Mouse (Mus musculus): ENCODE data around the gene Cnn2. TPM values are rescaled to one million over a fixed set of nuclear protein-coding genes. Genes with fewer than 3 reads are reported as not detected.

The Cnn2 gene
- total RNA-seq, 2 experiments from 2014 or later: 40.9 to 48.7 TPM

DNA sequence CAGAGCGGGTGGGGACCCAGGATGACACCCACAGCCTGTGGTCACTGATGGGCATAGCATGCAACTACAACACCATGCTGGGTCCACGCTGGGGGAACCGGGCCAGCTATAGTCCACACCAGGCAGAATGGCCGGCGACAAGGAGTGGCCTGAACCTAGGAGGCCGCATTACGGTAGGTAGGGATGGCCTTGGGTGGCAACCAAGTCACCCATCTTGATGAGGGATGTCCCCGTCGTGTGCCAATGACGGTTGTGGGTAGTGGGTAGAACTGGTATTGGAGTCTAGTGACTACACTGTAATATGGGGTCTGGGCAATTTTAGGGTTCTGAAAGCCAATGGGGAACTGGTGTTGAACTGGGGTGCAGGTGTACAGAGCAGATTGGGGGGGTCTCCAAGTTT is 28.5 kb downstream of the Cnn2 start:
- DNase-seq (ENCODE audit: low spot score in 2 of 2): no peak

GRCm38 (mm10) chr10:80017361-80017760 is 29.0 kb downstream of the Cnn2 start:
- DNase-seq (ENCODE audit: low spot score in 2 of 2): no peak

GRCm38 (mm10) chr10:80017771-80018170 is 29.4 kb downstream of the Cnn2 start:
- no peak for DNase-seq (ENCODE audit: low spot score in 2 of 2)

GRCm38 (mm10) chr10:80018739-80019297 is 30.4 kb downstream of the Cnn2 start:
- DNase-seq (ENCODE audit: low spot score in 2 of 2): no peak

- no peak for DNase-seq (ENCODE audit: low spot score in 2 of 2)
These were observed 31.2 kb downstream of the Cnn2 start for GRCm38 (mm10) chr10:80019471-80020131.

- DNase-seq (ENCODE audit: low spot score in 2 of 2): no peak
These were observed 31.8 kb downstream of the Cnn2 start for GRCm38 (mm10) chr10:80020191-80020590.

DNA sequence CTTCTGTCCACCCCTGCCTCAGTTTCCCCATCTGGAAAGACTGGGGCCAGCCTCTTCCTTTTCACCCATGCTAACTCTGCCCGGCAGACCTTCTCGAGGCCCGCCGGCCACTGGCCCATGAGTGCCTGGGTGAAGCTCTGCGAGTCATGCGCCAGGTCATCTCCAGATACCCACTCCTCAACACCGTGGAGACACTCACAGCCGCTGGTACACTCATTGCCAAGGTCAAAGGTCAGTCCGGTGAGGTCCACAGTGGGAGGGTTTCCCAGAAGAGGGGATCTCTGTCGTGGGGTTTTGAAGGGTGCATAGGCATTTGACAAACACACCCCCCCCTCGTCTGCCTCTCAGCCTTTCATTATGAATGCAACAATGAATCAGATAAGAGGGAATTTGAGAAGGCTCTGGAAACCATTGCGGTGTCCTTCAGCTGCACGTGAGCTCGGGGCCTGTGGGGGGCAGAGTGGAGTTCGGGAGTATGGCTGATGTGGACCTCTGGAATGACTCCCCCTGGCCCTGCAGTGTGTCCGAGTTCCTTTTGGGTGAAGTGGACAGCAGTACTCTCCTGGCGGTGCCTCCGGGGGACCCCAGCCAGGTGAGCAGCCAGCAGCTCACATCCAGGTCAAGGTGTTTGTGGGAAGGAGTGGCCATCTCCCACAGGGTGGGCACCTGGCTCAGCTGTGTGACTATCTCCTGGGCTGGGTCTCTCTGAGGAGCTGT is 32.4 kb downstream of the Cnn2 start:
- DNase-seq (ENCODE audit: low spot score in 2 of 2): no peak

GRCm38 (mm10) chr10:80021320-80021641 is 32.9 kb downstream of the Cnn2 start:
- no peak for DNase-seq (ENCODE audit: low spot score in 2 of 2)

DNA sequence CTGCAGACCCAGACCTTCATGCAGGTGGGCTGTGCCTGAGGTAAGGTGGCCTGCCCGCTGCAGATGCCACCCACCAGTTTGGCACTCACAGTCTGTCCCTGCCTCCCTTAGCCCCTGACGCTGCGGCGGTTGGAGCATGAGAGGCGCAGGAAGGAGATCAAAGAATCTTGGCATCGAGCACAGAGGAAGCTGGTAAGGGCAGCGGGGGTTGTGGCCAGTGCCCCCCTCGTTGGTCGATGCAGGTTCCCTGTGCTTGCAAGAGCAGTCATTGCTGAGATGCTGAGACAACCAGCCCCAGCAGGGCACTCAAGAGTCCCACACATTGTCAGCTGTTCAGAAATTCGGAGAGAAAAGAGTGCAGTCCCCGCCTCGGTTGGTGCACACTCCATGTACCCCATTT is 33.8 kb downstream of the Cnn2 start:
- no peak for DNase-seq (ENCODE audit: low spot score in 2 of 2)

- no peak for DNase-seq (ENCODE audit: low spot score in 2 of 2)
These were observed 34.4 kb downstream of the Cnn2 start for GRCm38 (mm10) chr10:80022806-80023205.

GRCm38 (mm10) chr10:80023758-80024157 is 35.4 kb downstream of the Cnn2 start:
- DNase-seq (ENCODE audit: low spot score in 2 of 2): no peak

- DNase-seq (ENCODE audit: low spot score in 2 of 2): no peak
These were observed 36.1 kb downstream of the Cnn2 start for GRCm38 (mm10) chr10:80024229-80025043.

DNA sequence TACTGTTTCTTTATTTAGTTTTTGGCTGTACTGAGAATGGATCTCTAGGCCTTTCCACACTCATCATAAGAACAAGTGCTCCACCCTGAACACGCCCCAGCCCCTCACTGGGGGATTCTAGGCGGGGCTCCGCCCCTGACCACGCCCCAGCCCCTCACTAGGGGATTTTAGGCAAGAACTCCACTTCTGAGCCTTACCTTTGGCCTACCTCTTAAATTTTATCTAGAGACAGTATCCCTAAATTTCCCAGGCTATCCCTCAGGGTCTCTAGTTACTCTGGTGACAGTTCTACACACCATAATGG is 36.6 kb downstream of the Cnn2 start:
- no peak for DNase-seq (ENCODE audit: low spot score in 2 of 2)

GRCm38 (mm10) chr10:80025463-80025862 is 37.1 kb downstream of the Cnn2 start:
- no peak for DNase-seq (ENCODE audit: low spot score in 2 of 2)

DNA sequence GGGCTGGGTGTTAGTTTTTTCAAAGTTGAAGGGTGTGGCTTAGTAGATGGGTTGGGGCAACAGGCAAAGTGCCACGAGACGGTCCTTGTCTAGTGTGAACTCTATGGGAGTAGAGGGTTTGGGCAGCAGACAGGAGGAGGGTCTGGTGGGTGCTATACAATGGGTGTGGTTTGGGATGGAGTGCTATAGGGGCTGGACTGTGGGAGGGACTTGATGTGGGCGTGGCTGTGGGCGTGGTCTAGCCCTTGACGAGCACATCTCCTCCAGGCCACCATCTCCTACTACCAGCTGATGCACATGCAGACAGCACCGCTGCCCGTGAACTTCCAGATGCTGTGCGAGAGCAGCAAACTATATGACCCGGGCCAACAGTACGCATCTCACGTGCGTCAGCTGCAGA is 37.5 kb downstream of the Cnn2 start:
- DNase-seq (ENCODE audit: low spot score in 2 of 2): no peak

DNA sequence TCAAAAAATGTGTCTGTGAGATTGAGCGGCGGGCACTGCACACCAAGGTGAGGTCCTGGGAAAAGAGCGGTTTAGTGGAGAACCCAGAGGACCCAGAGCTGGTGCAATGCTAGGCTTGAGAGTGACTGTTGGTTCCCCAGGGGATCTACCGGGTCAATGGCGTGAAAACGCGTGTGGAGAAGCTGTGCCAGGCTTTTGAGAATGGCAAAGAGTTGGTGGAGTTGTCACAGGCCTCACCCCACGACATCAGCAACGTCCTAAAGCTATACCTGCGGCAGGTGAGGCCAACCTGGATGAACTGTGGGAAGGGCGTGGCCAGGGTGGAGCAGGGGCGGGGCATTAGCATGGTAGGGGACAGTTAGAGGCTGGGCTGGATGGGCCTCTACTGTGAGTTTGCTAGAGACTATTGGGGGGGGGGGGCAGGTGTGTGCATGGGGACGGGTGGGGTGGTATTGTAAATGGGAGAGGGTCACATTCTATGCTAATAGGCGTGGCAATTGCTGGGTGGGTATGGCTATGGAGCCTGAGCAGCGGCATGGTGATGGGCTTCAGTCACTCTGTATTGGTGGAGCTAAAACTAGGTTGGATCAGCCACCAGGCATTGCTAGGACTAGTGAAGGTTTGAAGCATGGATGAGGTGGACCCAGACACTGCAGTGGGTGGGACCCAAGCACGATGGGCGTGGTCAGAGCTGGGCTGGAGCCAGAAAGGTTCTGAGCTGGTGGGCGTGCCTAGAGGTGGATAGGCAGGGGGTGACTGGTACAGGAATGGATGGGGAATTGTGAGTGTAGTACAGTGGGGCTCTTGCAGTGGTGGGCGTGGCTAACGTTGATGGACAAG is 39.5 kb downstream of the Cnn2 start:
- no peak for DNase-seq (ENCODE audit: low spot score in 2 of 2)

DNA sequence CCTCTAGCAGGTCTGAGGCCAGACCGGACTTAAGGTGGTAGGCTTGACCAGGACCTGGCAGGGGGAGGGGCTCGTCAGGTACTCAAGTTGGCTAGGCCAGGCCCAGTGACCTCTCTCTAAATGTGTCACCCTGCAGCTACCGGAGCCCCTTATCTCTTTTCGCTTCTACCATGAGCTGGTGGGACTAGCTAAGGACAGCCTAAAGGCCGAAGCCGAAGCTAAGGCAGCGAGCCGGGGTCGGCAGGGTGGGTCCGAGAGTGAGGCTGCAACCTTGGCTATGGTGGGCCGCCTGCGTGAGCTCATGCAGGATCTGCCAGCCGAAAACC is 40.1 kb downstream of the Cnn2 start:
- no peak for DNase-seq (ENCODE audit: low spot score in 2 of 2)

DNA sequence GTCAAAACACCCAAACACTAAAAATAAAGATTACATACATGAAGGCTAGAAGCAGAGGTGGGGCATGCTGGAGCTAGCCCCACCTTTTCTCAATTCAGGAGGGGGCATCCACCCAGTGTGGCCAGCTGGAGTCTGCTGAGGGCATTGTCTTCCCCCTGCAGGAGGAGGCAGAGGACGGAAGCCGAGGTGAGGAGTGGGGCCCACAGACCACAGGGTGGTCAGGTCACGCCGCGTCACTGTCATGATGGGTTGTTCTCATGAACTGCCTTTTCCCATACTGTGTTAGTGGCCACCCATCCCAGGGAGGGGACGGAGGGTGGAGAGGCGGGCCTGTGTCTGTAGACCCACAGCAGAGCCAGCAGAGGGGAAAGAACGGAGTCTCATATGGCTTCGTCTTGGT is 41.8 kb downstream of the Cnn2 start:
- no peak for DNase-seq (ENCODE audit: low spot score in 2 of 2)

GRCm38 (mm10) chr10:80030736-80031135 is 42.4 kb downstream of the Cnn2 start:
- no peak for DNase-seq (ENCODE audit: low spot score in 2 of 2)

GRCm38 (mm10) chr10:80032799-80033480 is 44.6 kb downstream of the Cnn2 start:
- DNase-seq (ENCODE audit: low spot score in 2 of 2): no peak
